Mouse (Mus musculus): ENCODE data around the gene Fam160a1.

Gene Fam160a1

GRCm38 (mm10) chr3:85817191-85817590, at the start of gene Fam160a1:
TSS of gene Fam160a1 (minus strand) at chr3:85817291.
- DNase-seq (ENCODE audit: low read depth) = no peak

- no peak for DNase-seq (ENCODE audit: low read depth)
Observed at GRCm38 (mm10) chr3:85863996-85864395, 46.9 kb upstream of the Fam160a1 start.

DNA sequence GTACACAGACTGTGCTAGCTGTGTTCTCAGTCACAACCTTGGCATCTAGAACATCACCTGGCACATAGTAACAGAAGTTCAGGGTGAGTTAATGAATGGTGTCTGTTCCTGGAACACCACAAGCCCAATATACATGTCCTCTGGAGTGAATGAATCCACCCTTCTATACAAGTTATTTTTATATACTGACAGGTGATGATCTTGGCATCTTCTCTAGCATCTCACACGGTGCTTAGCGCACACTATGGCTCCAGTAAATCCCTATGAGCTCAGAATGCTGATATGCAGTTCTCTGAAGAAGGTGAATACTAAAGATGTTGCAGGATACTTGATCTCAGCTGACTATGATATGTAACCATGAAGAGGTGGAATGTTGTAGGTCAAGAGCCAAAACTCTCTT, 45.8 kb upstream of the Fam160a1 start:
- DNase-seq (ENCODE audit: low read depth) = no peak

- no peak for DNase-seq (ENCODE audit: low read depth)
Observed at GRCm38 (mm10) chr3:85860996-85861395, 43.9 kb upstream of the Fam160a1 start.

DNA sequence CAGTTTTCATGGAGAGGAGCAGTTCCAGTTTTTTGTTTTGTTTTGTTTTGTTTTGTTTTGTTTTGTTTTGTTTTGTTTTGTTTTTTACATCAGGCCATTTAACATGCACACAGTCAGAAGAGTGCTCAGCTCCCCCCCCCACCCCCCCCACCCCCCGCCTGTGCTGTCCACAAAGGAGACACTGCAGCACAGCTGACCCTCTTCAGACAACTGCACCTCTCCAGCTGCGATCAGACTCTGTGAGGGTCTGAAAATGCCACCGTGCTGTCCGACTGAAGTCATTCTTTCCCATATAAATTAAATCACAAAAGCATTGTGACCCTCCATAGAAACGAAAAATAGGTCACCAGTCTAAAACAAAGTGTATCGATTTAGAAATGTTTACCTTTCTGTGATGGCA, 42.2 kb upstream of the Fam160a1 start:
- no peak for DNase-seq (ENCODE audit: low read depth)

DNA sequence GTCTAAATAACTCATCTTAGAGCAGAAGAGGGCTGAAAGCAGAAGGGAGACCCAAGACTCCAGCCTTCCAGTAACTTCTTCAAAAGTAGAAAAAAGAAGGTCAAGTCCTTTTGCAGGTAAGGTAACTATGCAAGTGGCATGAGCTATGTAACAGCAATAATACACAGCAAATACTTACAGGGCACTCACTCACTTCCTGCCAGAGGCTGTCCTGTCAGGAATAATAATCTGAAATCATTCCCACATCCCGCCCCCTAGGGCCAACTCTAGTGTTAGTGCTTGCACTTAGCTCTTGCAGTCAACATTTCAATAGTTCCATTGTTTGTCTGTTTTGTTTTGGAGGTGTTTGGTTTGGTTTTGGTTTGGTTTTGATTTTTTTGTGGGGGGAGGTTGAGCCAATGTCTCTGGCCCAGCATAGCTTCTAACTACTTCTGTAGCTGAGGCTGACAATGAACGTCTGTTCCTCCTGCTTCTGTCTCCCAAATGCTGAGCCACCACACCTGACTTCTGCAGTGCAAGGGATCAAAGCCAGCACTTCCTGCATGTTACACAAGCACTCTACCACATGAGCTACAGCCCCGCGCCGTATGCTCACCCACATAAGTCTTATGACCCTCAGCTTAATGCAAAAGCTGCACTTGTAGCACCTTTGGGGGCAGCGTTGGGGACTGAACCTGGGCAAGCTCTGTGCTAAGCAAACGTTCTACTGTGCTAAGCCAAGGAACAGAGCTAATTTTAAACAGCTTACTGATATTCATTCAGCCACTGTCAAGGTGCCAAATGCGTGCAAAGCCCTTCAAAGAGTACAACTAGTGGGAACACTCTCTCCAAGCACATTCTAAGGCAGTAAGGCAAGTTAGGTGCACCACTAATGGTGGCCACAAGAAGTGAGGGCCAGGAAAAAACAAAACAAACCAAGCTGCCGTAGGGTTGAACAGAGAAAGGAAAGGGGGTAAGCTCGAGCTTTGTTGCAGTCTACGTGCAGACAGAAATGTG, 41.3 kb upstream of the Fam160a1 start:
- no peak for DNase-seq (ENCODE audit: low read depth)

GRCm38 (mm10) chr3:85857083-85857482, 40.0 kb upstream of the Fam160a1 start:
- DNase-seq (ENCODE audit: low read depth) = peak; percentile 2

GRCm38 (mm10) chr3:85855947-85856346, 38.9 kb upstream of the Fam160a1 start:
- DNase-seq (ENCODE audit: low read depth) = no peak

DNA sequence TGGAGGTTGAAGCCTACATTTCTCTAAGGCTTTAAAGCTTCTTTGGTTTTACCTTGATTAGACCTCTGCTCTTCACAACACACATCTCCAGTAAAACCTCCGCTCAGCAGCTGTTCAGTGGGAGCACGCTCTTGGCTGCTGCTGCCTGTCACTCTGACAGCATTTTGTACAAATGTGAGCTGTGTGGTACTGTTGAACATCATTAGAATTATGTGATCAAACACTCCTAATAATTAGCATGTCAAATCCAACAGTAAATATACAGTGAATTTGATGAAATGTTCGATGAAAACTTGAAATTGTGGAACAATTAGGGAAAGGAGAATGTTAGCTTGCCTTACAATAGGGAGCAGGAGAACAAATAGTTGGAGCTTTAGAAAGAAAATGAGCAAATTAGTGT, 38.0 kb upstream of the Fam160a1 start:
- no peak for DNase-seq (ENCODE audit: low read depth)

GRCm38 (mm10) chr3:85854143-85854542, 37.1 kb upstream of the Fam160a1 start:
- no peak for DNase-seq (ENCODE audit: low read depth)

- no peak for DNase-seq (ENCODE audit: low read depth)
Observed at GRCm38 (mm10) chr3:85853715-85854114, 36.6 kb upstream of the Fam160a1 start.

- peak; percentile 62 for DNase-seq (ENCODE audit: low read depth)
Observed at GRCm38 (mm10) chr3:85850079-85850478, 33.0 kb upstream of the Fam160a1 start.

DNA sequence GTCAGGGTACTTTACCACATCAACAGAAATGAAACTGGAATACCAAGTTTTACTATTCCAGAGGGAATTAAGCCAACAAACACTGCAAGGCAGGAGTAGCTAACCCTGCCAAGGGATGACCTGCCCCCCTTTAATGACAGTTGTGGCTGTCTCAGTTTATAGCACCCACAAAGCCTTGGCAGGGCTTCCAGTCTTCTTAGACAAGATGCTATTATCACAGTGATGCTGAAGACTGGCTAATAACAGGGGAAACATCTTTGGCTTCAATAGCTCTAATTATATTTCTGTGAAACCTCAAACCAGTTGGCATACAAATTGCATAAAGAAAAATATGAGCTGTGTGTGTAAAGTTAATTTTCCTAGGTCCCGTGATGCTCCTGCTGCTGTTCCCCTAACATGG, 29.2 kb upstream of the Fam160a1 start:
- no peak for DNase-seq (ENCODE audit: low read depth)

DNA sequence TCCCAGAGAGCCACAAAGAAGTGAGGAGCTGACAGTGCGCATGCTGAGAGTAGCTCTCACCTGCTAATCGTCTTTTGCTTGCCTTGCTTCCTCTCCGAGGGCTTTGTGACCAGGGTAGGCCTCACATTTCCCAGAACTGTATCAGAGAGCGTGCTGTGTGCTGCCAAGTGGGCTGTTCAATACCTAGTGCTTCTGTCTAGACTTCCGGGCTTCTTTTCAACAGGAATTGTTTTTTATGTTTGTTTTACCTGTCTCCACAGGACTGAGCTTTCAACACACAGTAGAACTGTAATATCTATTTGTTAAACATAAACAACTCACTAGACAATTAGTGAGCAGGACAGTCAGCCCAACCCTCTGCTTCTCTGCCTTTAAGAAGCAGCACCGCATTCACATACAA, 28.2 kb upstream of the Fam160a1 start:
- DNase-seq (ENCODE audit: low read depth) = no peak

- DNase-seq (ENCODE audit: low read depth) = no peak
Observed at GRCm38 (mm10) chr3:85842881-85843218, 25.8 kb upstream of the Fam160a1 start.

DNA sequence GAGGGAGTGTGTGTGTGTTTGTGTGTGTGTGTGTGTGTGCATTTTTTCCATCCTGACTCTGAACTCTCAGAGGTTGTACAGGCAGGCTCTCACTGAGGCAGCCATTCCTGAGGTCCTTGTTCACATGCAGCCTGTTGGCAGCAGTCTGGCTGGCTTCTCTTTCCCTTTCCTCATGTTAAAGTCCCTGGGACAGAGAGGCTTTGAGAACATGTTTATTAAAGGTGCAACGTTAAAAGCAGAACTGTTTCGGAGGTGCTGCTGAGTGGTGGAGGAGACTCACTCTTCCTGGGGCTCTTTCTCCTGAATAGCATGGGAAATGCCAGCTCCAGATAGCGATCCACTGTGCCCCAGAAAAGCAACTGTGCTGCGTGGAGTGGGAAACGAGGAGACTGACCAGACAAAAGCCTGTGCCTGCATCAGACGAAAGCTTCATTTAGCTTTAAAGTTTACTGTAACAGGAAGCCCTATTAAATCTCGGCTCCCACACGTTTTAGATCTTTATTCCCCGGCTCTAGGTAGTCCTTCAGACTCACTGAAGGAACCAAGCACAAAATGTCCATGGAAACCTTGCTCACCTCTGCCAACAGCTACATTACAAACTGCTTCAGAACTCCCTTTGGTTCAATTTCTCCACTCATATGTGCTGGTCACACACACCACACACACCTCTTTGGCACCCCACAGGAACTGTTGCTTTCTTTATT, 25.2 kb upstream of the Fam160a1 start:
- DNase-seq (ENCODE audit: low read depth) = no peak

DNA sequence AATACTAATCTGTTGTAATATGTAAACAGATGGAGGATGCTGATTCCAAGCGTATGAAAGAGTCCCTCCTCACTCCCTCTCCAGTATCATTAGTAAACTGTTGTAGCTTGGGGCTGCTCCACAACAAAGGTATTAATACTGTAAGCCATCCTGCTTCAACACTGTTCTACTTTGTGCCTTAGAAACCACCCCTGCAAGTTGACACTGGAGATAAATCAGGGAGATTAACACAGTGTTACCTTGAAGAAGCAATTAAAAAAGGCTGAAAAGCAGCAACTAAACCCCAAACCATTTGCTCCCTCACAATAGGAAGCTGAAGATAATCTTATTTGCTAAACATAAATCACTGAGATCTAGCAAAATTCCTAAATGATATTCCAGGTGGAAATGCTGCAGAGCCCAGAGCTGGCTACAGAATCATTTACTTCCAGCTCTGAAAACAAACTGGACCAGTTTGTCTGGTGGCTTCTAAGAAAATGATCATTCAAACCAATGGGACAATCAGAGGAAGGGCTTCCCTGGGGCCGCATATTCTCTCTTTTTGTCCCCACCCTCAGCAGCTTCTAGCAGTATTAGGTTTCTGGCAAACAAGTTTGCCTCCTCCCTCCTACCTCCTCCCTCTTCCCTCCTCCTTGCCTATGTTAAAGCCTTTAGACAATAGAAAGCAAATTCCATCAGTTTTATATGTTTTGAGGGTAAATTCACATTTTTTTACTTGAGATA, 24.5 kb upstream of the Fam160a1 start:
- DNase-seq (ENCODE audit: low read depth) = no peak

DNA sequence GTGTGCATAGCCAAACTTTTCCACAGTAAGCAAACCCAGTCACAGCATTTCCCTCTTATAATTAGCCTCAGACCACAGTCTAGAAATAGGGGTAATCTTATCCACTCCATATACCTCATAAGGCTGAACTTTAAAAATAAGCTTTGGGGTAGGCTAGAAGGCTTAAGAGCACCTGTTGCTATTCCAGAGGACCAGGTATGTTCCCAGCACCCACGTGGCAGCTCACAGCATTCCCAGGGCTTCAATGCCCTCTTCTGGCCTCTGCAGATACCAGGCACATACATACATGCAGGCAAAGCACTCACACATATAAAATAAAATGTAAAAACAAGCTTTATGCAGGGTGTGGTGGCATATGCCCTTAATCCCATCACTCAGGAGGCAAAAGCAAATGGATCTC, 16.5 kb upstream of the Fam160a1 start:
- no peak for DNase-seq (ENCODE audit: low read depth)

- DNase-seq (ENCODE audit: low read depth) = no peak
Observed at GRCm38 (mm10) chr3:85832490-85833155, 15.5 kb upstream of the Fam160a1 start.

DNA sequence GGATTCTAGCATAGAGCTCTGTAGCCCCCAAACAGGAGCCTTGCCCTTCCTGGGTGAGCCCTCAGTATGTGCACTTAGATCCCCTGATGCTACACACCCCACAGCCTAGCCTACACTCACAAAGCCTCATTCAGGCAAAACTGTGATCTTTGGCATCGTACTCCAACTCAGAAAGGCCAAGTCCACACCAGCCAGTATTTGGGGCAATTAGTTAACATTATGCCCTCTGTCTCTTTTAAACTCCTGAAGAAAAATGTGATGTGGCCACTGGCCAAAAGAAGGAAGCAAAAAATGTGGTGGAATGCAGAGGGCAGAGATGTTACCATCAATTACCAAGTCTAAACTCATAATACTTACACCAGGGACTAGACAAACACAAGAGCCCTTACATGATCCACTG, 14.7 kb upstream of the Fam160a1 start:
- DNase-seq (ENCODE audit: low read depth) = no peak

DNA sequence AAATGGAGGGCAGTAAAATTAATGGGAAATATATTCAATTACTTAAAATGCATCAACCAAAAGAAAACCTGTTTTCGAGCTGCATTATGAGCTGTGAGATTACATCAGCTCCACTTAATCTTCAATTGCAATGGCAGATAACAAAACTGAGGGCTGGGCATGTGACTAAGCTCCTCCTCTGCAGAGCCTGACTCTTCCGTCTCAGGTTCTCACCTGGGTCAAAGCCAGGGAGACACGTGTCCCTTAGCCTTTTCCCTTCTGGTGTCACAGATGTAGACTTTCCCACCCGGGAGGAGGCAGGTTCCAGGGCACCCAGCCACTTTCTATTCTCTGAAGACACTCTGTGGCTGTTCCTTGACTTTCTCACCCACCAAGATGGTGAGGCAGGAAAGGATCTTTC, 12.0 kb upstream of the Fam160a1 start:
- no peak for DNase-seq (ENCODE audit: low read depth)

- no peak for DNase-seq (ENCODE audit: low read depth)
Observed at GRCm38 (mm10) chr3:85827815-85828214, 10.7 kb upstream of the Fam160a1 start.

Data from 416B (cell line).